Mouse (Mus musculus): ENCODE measurements around the gene Acyp1. TPM values are rescaled to one million over a fixed set of nuclear protein-coding genes. Genes with fewer than 3 reads are reported as not detected.

The Acyp1 gene
- polyA plus RNA-seq (2016; fragmentation: Nextera tagmentation; extraction: Ambion mirVana): 58.6 and 62.8 TPM in 2 replicates

- H3K9ac ChIP-seq (replicated peaks): peak within 1 kb of the TSS; percentile 66
- peak within 1 kb of the TSS; percentile 79 for H3K4me2 ChIP-seq
- WGBS: 8% methylated on average over 21 of the region's 21 CpGs
- peaks cover 9% of the 10 kb centered on the region for H3K27me3 ChIP-seq
- H3K4me1 ChIP-seq (replicated peaks): peaks cover 9% of the 10 kb centered on the region
- H3K27ac ChIP-seq: 0 out of 2 replicates have a peak within 1 kb of the TSS, but pooled peaks have one; percentile 24
- H3K36me3 ChIP-seq: no peaks in the 10 kb centered on the region
- ATAC-seq (ENCODE audit: insufficient number of reproducible peaks, insufficient read depth, low FRiP score, low TSS enrichment, low read depth): peak; percentile 45; the same call in 1 of the 2 replicates
- peak within 1 kb of the TSS; percentile 50 for H3K4me3 ChIP-seq (replicated peaks)
- no peaks in the 10 kb centered on the region for H3K9me3 ChIP-seq
These were observed at the start of gene Acyp1 for GRCm38 (mm10) chr12:85287809-85288485. Gene Acyp1, minus strand, starts transcription at chr12:85288438.

DNA sequence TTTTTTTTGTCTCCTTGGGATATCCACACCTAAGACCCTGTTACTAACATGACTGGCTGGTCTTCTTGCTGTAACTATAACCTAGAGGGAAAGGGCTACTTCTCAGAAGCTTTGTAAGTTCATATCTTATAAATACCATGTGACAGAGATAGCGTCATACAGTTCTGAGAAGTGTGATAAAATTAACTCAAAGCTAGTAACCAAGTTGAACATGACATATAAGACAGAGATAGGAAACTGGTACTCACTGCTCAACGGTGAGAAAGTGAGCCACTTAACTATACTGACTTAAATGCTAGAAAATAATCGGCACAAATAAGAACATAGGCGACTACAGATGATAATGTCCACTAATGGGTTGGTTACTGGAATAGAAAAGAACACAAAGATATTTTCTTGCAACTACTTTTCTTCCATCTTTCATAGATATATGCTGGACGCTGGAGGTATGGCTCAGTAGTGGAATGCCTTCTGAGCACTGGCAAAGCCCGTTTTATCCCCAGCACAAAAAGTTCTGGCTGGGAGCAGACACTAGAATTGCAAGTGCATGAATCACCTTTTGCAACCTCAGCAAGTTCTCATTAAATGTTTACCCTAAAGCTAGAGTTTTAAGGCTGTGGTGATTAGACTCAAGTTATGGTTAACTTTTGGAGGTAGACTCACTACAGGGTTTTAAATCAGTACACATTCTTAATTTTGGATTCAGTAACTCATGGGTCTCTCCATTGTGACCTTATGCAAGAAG is 49.5 kb upstream of the Acyp1 start:
- peaks cover 20% of the 10 kb centered on the region for H3K4me1 ChIP-seq (replicated peaks)
- H3K9ac ChIP-seq (replicated peaks): no peak overlapping the region
- no peaks in the 10 kb centered on the region for H3K9me3 ChIP-seq
- H3K36me3 ChIP-seq: peaks cover 46% of the 10 kb centered on the region
- no peak for ATAC-seq (ENCODE audit: insufficient number of reproducible peaks, insufficient read depth, low FRiP score, low TSS enrichment, low read depth)
- H3K27me3 ChIP-seq: no peaks in the 10 kb centered on the region
- H3K4me2 ChIP-seq: peak overlapping the region; percentile 61
- peak overlapping the region; percentile 95 for H3K4me3 ChIP-seq (replicated peaks)
- no peak overlapping the region for H3K27ac ChIP-seq
- WGBS: 80% methylated on average over 6 of the region's 6 CpGs

DNA sequence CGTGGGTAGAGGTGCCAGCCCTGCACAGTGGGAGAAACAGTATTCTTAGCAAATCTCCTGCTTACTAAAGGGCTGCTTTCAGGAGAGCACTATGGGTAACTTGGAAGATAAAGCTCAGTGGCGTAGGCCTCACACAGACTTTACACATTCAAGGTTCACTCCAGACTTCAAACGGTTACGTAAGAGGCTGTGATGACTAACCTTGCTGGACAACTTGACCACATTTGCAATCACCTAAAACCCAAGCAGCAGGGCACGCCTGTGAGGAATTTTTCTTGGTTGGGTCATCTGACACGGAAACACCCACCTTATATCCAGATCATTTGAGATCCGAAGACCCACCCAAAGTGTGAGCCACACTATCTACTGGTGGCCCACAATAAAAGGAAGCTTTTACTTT is 41.9 kb upstream of the Acyp1 start:
- Histone ChIP-seq H3K27ac (no peak overlapping the region), H3K4me2 (no peak overlapping the region), H3K36me3 (peaks cover 89% of the 10 kb centered on the region), H3K9ac (replicated peaks) (no peak overlapping the region), H3K4me1 (replicated peaks) (no peaks in the 10 kb centered on the region), H3K4me3 (replicated peaks) (no peak overlapping the region), H3K9me3 (no peaks in the 10 kb centered on the region), H3K27me3 (no peaks in the 10 kb centered on the region)
- 91% methylated on average over 7 of the region's 7 CpGs for WGBS
- no peak for ATAC-seq (ENCODE audit: insufficient number of reproducible peaks, insufficient read depth, low FRiP score, low TSS enrichment, low read depth)

DNA sequence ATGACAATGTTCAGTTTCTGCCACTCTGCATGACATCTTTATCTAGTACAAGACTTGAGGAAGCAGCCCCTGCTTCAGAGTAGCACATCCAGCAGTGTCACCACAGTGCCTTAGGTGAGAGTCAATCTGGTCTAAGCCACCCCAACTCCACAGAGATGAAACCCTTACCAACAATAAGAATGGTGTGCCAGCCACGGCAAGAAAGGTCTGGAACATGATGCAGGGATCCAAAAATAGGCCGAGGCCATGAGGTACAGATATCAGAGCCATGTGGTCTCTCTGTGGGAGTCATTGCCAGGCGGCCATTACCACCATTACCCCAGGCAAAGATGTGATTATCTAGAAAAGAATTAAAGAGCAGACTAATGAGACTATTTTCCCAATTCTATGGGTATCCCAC is 20.4 kb upstream of the Acyp1 start:
- Histone ChIP-seq H3K27me3 (no peaks in the 10 kb centered on the region), H3K4me1 (replicated peaks) (peaks cover 3% of the 10 kb centered on the region; the same call in 1 of the 2 replicates), H3K4me2 (no peak overlapping the region), H3K9me3 (no peaks in the 10 kb centered on the region), H3K27ac (no peak overlapping the region), H3K9ac (replicated peaks) (no peak overlapping the region), H3K4me3 (replicated peaks) (no peak overlapping the region), H3K36me3 (peaks cover 98% of the 10 kb centered on the region)
- WGBS: 54% methylated on average over 3 of the region's 3 CpGs
- ATAC-seq (ENCODE audit: insufficient number of reproducible peaks, insufficient read depth, low FRiP score, low TSS enrichment, low read depth): no peak

DNA sequence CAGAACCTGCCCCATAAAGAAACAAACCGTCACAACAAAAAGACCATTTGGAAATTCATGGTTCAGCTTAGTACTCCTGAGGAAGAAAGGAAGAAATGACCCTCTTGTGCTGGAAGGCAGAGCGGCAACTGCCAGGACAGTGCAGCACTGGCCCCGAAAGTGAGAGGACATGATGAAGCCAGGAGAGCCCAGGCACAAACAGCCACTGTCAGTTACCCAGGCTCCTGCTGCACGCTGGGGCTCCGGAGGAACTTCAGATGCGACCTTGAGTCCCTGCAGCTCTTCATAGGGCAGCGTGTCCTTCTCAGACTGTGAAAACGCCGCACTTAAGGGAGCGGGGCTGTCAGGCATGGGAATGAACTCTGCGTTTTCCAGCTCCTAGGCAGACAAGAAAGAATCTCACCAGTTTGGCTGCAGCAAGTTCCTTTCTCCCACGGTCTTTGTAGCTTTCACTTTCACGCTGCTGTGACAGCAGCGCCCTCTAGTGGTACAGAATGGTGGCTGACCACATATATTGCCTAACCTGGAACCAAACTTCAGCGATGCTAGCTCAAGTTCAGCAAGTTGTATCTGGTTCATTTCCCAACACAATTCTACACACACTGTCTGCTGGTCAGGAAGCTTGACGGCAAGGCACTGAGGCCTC is 17.1 kb upstream of the Acyp1 start:
- Histone ChIP-seq H3K4me3 (replicated peaks) (no peak overlapping the region), H3K4me2 (no peak overlapping the region), H3K27me3 (no peaks in the 10 kb centered on the region), H3K36me3 (peaks cover 97% of the 10 kb centered on the region), H3K4me1 (replicated peaks) (peaks cover 3% of the 10 kb centered on the region; the same call in 1 of the 2 replicates), H3K9ac (replicated peaks) (no peak overlapping the region; the same call in 1 of the 2 replicates), H3K9me3 (no peaks in the 10 kb centered on the region), H3K27ac (0 out of 2 replicates have a peak overlapping the region, but pooled peaks have one; percentile 35)
- ATAC-seq (ENCODE audit: insufficient number of reproducible peaks, insufficient read depth, low FRiP score, low TSS enrichment, low read depth): no peak
- 51% methylated on average over 16 of the region's 16 CpGs for WGBS

DNA sequence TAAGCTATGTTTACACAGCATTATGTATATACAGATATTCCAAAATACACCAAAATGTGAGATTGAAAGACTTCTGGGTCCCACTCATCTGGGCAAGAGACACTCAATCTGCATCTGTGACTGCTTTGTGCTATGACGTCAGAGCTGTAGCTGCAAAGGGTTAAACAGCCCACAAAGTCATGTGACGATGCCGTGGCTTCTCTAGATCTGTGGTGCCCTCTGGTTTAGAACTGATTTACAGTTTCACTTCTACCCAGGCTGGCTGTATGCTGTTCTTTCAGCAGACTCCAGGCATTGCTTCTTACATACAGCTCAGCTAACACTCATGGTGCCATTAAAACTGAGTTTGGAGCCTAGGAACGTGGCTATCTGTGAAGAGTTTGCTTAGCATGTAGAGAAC is 16.5 kb upstream of the Acyp1 start:
- Histone ChIP-seq H3K4me2 (no peak overlapping the region), H3K4me1 (replicated peaks) (peaks cover 3% of the 10 kb centered on the region; the same call in 1 of the 2 replicates), H3K9ac (replicated peaks) (no peak overlapping the region), H3K27ac (no peak overlapping the region), H3K36me3 (peaks cover 97% of the 10 kb centered on the region), H3K4me3 (replicated peaks) (no peak overlapping the region), H3K27me3 (no peaks in the 10 kb centered on the region), H3K9me3 (no peaks in the 10 kb centered on the region)
- no peak for ATAC-seq (ENCODE audit: insufficient number of reproducible peaks, insufficient read depth, low FRiP score, low TSS enrichment, low read depth)
- 65% methylated on average over 4 of the region's 4 CpGs for WGBS

DNA sequence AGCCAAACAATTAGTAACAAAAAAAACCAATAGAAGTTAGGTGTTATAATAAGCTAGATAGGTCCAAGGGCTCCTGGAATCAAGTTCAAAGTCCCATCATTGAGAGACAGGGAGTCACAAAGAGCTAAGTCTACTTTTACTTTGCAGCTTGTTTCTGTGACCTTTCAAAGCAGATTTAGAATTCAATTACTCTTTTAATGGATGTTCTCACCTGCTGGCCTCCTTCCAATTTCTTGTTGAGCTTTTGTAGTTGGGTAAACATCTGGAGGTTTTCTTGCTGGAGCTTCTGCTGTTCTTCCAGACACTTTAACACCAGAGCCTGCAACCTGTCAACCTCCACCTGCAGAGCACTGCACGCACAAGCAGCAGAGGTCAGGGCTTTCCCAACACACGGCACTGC is 15.0 kb upstream of the Acyp1 start:
- Histone ChIP-seq H3K36me3 (peaks cover 92% of the 10 kb centered on the region), H3K27me3 (no peaks in the 10 kb centered on the region)
- no peak for ATAC-seq (ENCODE audit: insufficient number of reproducible peaks, insufficient read depth, low FRiP score, low TSS enrichment, low read depth)

GRCm38 (mm10) chr12:85298835-85299180 is 10.6 kb upstream of the Acyp1 start:
- Histone ChIP-seq H3K4me2 (no peak overlapping the region), H3K4me3 (replicated peaks) (no peak overlapping the region), H3K27me3 (no peaks in the 10 kb centered on the region), H3K36me3 (peaks cover 49% of the 10 kb centered on the region), H3K9ac (replicated peaks) (no peak overlapping the region), H3K27ac (no peak overlapping the region), H3K9me3 (peaks cover 7% of the 10 kb centered on the region), H3K4me1 (replicated peaks) (peaks cover 28% of the 10 kb centered on the region)
- 39% methylated on average over 1 of the region's 1 CpGs for WGBS
- ATAC-seq (ENCODE audit: insufficient number of reproducible peaks, insufficient read depth, low FRiP score, low TSS enrichment, low read depth): no peak

More for the DNA sequence above, 15.0 kb upstream of the Acyp1 start:
- Histone ChIP-seq H3K4me3 (replicated peaks) (no peak overlapping the region), H3K4me2 (no peak overlapping the region), H3K9ac (replicated peaks) (no peak overlapping the region), H3K27ac (no peak overlapping the region), H3K9me3 (no peaks in the 10 kb centered on the region), H3K4me1 (replicated peaks) (peaks cover 11% of the 10 kb centered on the region)
- WGBS: 54% methylated on average over 2 of the region's 2 CpGs

DNA sequence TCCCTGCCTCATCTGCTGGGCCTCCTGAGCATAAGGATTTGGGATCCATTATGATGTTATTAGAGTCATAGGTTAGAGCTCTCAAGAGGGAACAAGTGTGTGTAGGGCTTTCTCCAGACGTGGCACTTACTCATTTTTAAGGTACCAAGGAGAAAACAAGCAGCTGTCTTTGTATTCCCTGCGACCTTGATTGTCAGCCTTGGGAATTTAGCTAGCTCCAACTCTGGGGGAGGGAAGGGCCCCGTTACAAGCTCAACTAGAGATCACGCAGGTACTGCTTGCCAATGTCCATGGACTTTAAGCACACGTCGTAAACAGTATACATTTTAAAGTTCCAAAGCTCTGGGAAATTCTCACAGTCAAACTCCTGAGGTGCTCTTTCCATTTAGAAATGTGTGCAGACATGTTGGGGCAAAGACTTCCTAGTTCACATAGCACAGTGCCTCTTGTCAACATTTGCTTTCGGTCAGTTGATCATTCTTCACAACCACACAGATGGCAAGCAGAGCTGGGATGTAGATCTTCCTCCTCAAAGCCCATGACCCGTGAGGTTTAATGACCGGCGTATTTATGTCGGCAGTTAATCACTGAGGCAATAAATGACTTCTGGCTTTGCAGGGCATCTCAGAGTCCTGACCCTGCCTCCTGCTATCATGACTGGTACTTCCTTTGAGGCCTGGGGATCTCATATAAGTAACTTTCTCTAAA is 10.0 kb upstream of the Acyp1 start:
- Histone ChIP-seq H3K4me2 (no peak overlapping the region), H3K27ac (0 out of 2 replicates have a peak overlapping the region, but pooled peaks have one; percentile 42), H3K4me1 (replicated peaks) (peaks cover 28% of the 10 kb centered on the region), H3K9ac (replicated peaks) (no peak overlapping the region), H3K4me3 (replicated peaks) (no peak overlapping the region), H3K27me3 (no peaks in the 10 kb centered on the region), H3K9me3 (peaks cover 7% of the 10 kb centered on the region), H3K36me3 (peaks cover 43% of the 10 kb centered on the region)
- no peak for ATAC-seq (ENCODE audit: insufficient number of reproducible peaks, insufficient read depth, low FRiP score, low TSS enrichment, low read depth)
- 21% methylated on average over 11 of the region's 11 CpGs for whole genome bisulfite sequencing

DNA sequence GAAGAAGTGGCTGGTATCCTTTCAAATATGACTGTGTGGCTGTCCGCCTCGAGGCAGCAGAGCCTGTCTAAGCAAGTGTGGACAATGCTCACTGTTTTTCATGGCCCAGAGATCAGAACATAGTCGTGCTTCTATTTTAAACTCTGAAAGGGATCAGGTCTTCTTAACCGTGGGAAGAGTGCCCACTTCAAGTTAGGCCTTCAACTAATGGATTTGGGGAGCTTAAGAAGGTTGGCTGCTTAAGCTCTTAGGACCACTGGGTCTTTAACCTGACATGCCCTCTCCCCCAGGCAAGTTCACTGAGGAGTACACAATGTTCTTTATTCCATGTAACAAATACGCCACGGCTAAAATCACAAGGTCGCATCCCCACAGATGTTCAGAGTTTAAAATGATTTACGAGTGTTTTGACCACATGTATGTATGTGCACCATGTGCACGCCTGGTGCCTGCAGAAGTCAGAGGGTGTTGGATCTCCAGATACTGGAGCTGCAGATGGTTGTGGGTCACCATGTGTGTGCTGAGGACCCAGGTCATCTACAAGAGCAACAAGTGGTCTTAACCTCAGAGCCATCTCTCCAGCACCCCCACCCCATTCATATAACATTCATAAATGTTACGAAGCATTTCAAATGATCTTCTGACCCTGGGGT is 9.2 kb upstream of the Acyp1 start:
- H3K4me2 ChIP-seq: no peak overlapping the region
- peak overlapping the region; percentile 42; the same call in 1 of the 2 replicates for H3K27ac ChIP-seq

More for the DNA sequence above, 9.2 kb upstream of the Acyp1 start:
- Histone ChIP-seq H3K9me3 (peaks cover 7% of the 10 kb centered on the region), H3K36me3 (peaks cover 37% of the 10 kb centered on the region), H3K27me3 (no peaks in the 10 kb centered on the region), H3K9ac (replicated peaks) (no peak overlapping the region), H3K4me1 (replicated peaks) (peaks cover 28% of the 10 kb centered on the region), H3K4me3 (replicated peaks) (no peak overlapping the region)
- peak; percentile 53; the same call in 1 of the 2 replicates for ATAC-seq (ENCODE audit: insufficient number of reproducible peaks, insufficient read depth, low FRiP score, low TSS enrichment, low read depth)
- 60% methylated on average over 10 of the region's 10 CpGs for WGBS
